Mouse (Mus musculus) thymus, adult 2 months (tissue): ENCODE measurements around the gene Ctrc.

Experiments
- CTCF ChIP-seq: fragments of 200-500 bp; IDR thresholded peaks from 2 replicates; pipeline ENCODE4 v1.5.1; 2012; ENCODE audit warnings: mild to moderate bottlenecking, control low read depth, low read length, moderate library complexity, borderline replicate concordance; ENCODE audit not compliant: control insufficient read depth, poor library complexity, insufficient read depth; ENCODE audit errors: extremely low read depth
- POLR2A ChIP-seq: fragments of 200-500 bp; IDR thresholded peaks from 2 replicates; pipeline ENCODE4 v1.6.1; 2012; ENCODE audit warnings: mild to moderate bottlenecking, low read length, control low read depth, moderate library complexity; ENCODE audit not compliant: control insufficient read depth, poor library complexity, insufficient read depth; ENCODE audit errors: extremely low read depth

GRCm38 (mm10) chr4:141881950-141882349, 35.8 kb upstream of the Ctrc start:
- TF ChIP-seq CTCF (no peak), POLR2A (no peak)
